Mouse (Mus musculus): Measurements from ENCODE around the gene Ap1m1. TPM values are rescaled to one million over a fixed set of nuclear protein-coding genes. Genes with fewer than 3 reads are reported as not detected.
A peak's percentile ranks its signal among the peaks of the same experiment; 100 is the strongest.

Ap1m1 gene
- polyA plus RNA-seq, 2 experiments = 98.8 to 111 TPM

DNA sequence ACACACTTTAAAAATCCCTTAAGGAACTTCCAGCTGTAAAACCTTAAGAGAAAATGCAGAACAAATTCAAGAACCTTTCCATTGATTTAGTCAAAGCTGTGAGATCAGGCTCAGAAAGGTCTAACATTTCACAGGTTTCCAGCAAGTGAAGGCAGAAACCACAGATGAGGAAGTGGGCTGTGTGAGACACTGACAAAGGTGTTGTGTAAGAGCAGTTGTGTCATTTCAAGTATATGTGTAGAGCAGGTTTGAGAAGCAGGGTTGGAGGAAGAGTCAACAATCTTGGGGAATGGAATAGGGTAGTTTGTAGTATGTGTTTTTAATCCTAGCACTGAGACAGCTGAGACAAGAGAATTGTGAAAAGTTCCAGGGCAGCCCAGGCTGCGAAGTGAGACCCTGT, 23.9 kb upstream of the Ap1m1 start:
- no peaks in the 10 kb centered on the region for H3K36me3 ChIP-seq (ENCODE audit: control insufficient read depth, insufficient read depth, low read length)
- no peaks in the 10 kb centered on the region for H3K27me3 ChIP-seq (ENCODE audit: control insufficient read depth, insufficient read depth, low read length)
- 40% methylated on average over 1 of the region's 1 CpGs for WGBS
- TF ChIP-seq POLR2A (IDR thresholded peaks at IDR 0.05; ENCODE audit: borderline replicate concordance, extremely low read depth, insufficient read depth, insufficient read length) = no peak
- H3K9me3 ChIP-seq (ENCODE audit: control insufficient read depth, low read length) = no peaks in the 10 kb centered on the region
- no peak for DNase-seq (ENCODE audit: low spot score)
- H3K4me2 ChIP-seq (replicated peaks; ENCODE audit: low read depth, low read length, severe bottlenecking) = no peak overlapping the region
- no peak for ATAC-seq (ENCODE audit: low FRiP score, low read depth)
- H3K4me1 ChIP-seq (ENCODE audit: control insufficient read depth, insufficient read depth, low read length) = peaks cover 8% of the 10 kb centered on the region
- H3K4me3 ChIP-seq (replicated peaks; ENCODE audit: low read length) = no peak overlapping the region
- H3K9ac ChIP-seq (ENCODE audit: low read depth, low read length, severe bottlenecking) = no peak overlapping the region
- no peak overlapping the region for H3K27ac ChIP-seq (replicated peaks; ENCODE audit: low read depth, low read length)

DNA sequence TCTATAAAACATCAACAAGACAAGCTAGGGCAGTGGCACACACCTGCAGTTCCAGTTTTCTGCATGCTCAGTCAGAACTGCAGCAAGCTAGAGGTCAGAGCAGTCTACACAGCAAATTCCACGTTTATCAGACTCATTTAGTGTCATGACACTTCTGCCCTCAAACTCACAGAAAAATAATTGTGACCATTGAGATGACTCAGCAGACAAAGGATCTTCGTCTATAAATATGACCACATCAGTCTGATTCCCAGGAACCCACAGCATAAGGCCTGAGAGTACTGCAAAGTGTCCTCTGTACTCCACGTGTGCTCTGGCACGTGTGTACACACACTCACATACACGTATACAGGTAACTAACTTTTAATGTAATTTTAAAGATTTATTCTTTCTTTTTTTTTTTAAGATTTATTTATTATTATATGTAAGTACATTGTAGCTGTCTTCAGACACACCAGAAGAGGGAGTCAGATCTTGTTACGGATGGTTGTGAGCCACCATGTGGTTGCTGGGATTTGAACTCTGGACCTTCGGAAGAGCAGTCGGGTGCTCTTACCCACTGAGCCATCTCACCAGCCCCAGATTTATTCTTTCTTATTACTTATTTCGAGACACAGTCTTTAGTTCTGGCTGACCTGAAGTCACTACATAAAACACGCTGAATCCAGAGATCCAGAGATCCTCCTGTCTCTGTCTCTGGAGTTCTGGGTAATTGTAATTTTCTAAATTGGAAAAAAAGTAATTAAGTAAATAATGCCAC, 20.9 kb upstream of the Ap1m1 start:
- Histone ChIP-seq H3K4me1 (ENCODE audit: control insufficient read depth, insufficient read depth, low read length) (peaks cover 9% of the 10 kb centered on the region), H3K4me2 (replicated peaks; ENCODE audit: low read depth, low read length, severe bottlenecking) (peak overlapping the region; percentile 75; the same call in 1 of the 2 replicates), H3K4me3 (replicated peaks; ENCODE audit: low read length) (peak overlapping the region; percentile 82), H3K9me3 (ENCODE audit: control insufficient read depth, low read length) (no peaks in the 10 kb centered on the region), H3K36me3 (ENCODE audit: control insufficient read depth, insufficient read depth, low read length) (peaks cover 26% of the 10 kb centered on the region), H3K27ac (replicated peaks; ENCODE audit: low read depth, low read length) (no peak overlapping the region), H3K27me3 (ENCODE audit: control insufficient read depth, insufficient read depth, low read length) (no peaks in the 10 kb centered on the region), H3K9ac (ENCODE audit: low read depth, low read length, severe bottlenecking) (no peak overlapping the region)
- peak; percentile 3; the same call in 1 of the 2 replicates for ATAC-seq (ENCODE audit: low FRiP score, low read depth)
- 80% methylated on average over 9 of the region's 10 CpGs for WGBS
- no peak for TF ChIP-seq POLR2A (IDR thresholded peaks at IDR 0.05; ENCODE audit: borderline replicate concordance, extremely low read depth, insufficient read depth, insufficient read length)
- DNase-seq (ENCODE audit: low spot score) = no peak

DNA sequence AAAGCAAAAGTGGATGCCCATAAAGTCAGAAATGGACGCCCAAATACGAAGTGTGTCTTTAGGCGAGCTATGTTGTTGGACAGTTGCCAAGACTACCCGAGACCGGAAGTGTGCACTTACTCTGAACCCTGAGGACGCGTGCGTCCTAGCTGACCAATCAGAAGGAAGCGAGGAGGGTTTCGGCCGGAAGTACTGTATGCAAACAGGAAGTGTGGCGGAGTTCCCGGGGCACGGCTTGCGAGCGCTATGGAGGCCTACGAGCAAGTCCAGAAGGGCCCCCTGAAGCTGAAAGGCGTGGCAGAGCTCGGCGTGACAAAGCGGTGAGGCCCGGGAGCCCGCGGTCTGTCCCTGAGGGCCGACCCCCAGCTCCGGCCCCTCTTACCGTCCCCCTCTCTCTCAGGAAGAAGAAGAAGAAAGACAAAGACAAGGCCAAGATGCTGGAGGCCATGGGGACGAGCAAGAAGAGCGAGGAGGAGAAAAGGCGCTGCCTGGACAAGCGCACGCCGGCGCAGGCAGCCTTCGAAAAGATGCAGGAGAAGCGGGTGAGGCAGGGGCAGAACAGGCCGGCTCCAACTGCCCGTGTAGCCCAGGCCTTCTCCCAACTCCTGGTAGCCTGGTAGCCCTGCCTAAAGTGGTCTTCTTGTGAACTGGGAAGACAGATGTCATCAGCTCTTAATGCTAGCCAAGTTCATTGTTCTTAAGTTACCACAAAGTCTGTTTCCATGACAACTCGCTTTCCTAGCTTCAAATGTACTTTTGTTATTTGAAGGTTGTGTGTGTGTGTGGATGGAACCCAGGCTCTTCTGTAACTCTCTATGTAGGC, 20.1 kb upstream of the Ap1m1 start, which contains the start of gene Fam32a:
Fam32a (plus strand) TSS at position 190 of the 823 bp plus-strand sequence.
- no peak for TF ChIP-seq POLR2A (IDR thresholded peaks at IDR 0.05; ENCODE audit: borderline replicate concordance, extremely low read depth, insufficient read depth, insufficient read length)
- Histone ChIP-seq H3K36me3 (ENCODE audit: control insufficient read depth, insufficient read depth, low read length) (peaks cover 28% of the 10 kb centered on the region), H3K27me3 (ENCODE audit: control insufficient read depth, insufficient read depth, low read length) (no peaks in the 10 kb centered on the region), H3K4me1 (ENCODE audit: control insufficient read depth, insufficient read depth, low read length) (peaks cover 9% of the 10 kb centered on the region), H3K27ac (replicated peaks; ENCODE audit: low read depth, low read length) (peak within 1 kb of the TSS; percentile 81), H3K4me3 (replicated peaks; ENCODE audit: low read length) (peak within 1 kb of the TSS; percentile 82), H3K9me3 (ENCODE audit: control insufficient read depth, low read length) (no peaks in the 10 kb centered on the region), H3K9ac (ENCODE audit: low read depth, low read length, severe bottlenecking) (peak within 1 kb of the TSS; percentile 84), H3K4me2 (replicated peaks; ENCODE audit: low read depth, low read length, severe bottlenecking) (peak within 1 kb of the TSS; percentile 75)
- peak; percentile 99 for ATAC-seq (ENCODE audit: low FRiP score, low read depth)
- DNase-seq (ENCODE audit: low spot score) = peak; percentile 98
- WGBS = 17% methylated on average over 39 of the region's 39 CpGs

DNA sequence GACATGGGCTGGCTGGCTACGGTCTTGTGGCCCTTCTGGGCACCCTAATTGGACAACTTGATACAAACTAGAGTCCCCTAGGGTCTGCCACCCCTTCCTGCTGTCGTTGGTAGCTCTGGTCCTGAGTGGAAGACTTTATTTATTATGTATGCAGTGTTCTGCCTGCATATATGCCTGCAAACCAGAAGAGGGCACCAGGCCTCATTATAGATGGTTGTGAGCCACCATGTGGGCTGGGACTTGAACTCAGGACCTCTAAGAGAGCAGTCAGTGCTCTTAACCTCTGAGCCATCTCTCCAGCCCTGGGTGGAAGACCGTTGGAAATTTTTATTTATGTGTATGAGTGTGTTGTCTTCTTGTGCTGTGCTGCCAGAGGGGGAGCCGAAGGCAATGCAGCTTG, 19.1 kb upstream of the Ap1m1 start:
- Histone ChIP-seq H3K4me2 (replicated peaks; ENCODE audit: low read depth, low read length, severe bottlenecking) (peak overlapping the region; percentile 75), H3K9me3 (ENCODE audit: control insufficient read depth, low read length) (no peaks in the 10 kb centered on the region), H3K27ac (replicated peaks; ENCODE audit: low read depth, low read length) (no peak overlapping the region), H3K27me3 (ENCODE audit: control insufficient read depth, insufficient read depth, low read length) (no peaks in the 10 kb centered on the region), H3K4me1 (ENCODE audit: control insufficient read depth, insufficient read depth, low read length) (peaks cover 9% of the 10 kb centered on the region), H3K36me3 (ENCODE audit: control insufficient read depth, insufficient read depth, low read length) (peaks cover 28% of the 10 kb centered on the region), H3K4me3 (replicated peaks; ENCODE audit: low read length) (peak overlapping the region; percentile 82), H3K9ac (ENCODE audit: low read depth, low read length, severe bottlenecking) (no peak overlapping the region)
- 90% methylated on average over 4 of the region's 4 CpGs for WGBS
- no peak for ATAC-seq (ENCODE audit: low FRiP score, low read depth)
- DNase-seq (ENCODE audit: low spot score) = no peak
- TF ChIP-seq POLR2A (IDR thresholded peaks at IDR 0.05; ENCODE audit: borderline replicate concordance, extremely low read depth, insufficient read depth, insufficient read length) = no peak

DNA sequence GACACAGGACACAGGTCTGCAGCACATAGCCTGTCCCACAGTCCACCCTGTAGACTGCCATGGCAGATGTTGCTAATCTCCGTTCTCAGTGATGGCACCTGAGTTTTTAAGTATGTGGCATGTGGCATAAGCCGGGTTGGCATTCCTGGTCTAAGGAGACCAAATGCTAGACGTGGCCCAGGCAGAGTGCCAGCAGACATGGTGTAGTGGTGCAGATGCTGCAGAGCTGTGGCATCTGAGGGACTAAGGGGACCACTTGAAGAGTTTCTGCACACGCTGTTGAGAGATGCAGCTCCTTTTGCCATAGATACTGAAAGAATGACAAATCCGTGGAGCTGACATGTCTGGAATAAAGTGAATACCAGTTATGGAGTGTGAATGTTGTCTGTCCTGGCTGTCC, 17.2 kb upstream of the Ap1m1 start:
- Histone ChIP-seq H3K9me3 (ENCODE audit: control insufficient read depth, low read length) (no peaks in the 10 kb centered on the region), H3K9ac (ENCODE audit: low read depth, low read length, severe bottlenecking) (no peak overlapping the region), H3K4me3 (replicated peaks; ENCODE audit: low read length) (no peak overlapping the region), H3K4me2 (replicated peaks; ENCODE audit: low read depth, low read length, severe bottlenecking) (no peak overlapping the region), H3K27ac (replicated peaks; ENCODE audit: low read depth, low read length) (no peak overlapping the region), H3K27me3 (ENCODE audit: control insufficient read depth, insufficient read depth, low read length) (no peaks in the 10 kb centered on the region), H3K4me1 (ENCODE audit: control insufficient read depth, insufficient read depth, low read length) (peaks cover 9% of the 10 kb centered on the region), H3K36me3 (ENCODE audit: control insufficient read depth, insufficient read depth, low read length) (peaks cover 28% of the 10 kb centered on the region)
- TF ChIP-seq POLR2A (IDR thresholded peaks at IDR 0.05; ENCODE audit: borderline replicate concordance, extremely low read depth, insufficient read depth, insufficient read length) = no peak
- DNase-seq (ENCODE audit: low spot score) = no peak
- 90% methylated on average over 5 of the region's 5 CpGs for WGBS
- no peak for ATAC-seq (ENCODE audit: low FRiP score, low read depth)

All from limb, embryonic 14.5 days (tissue).